Mouse (Mus musculus): ENCODE results near the gene Pmel. TPM values are rescaled to one million over a fixed set of nuclear protein-coding genes. Genes with fewer than 3 reads are reported as not detected.

Gene Pmel
- 1 to 10 TPM; 4.8 TPM for polyA plus RNA-seq (2017; shearing (Covaris generic))

- no peak for ATAC-seq
These were observed at the start of gene Pmel for GRCm38 (mm10) chr10:128703895-128704294. Gene Pmel, plus strand, starts transcription at chr10:128704195.

GRCm38 (mm10) chr10:128655254-128655653 lies 48.7 kb upstream of the Pmel start:
- ATAC-seq, result no peak

- ATAC-seq, result no peak
These were observed 47.3 kb upstream of the Pmel start for GRCm38 (mm10) chr10:128656731-128657130.

GRCm38 (mm10) chr10:128657844-128658243 lies 46.2 kb upstream of the Pmel start:
- no peak for ATAC-seq

- no peak for ATAC-seq
These were observed 44.5 kb upstream of the Pmel start for GRCm38 (mm10) chr10:128659490-128659889.

GRCm38 (mm10) chr10:128662465-128662864 lies 41.5 kb upstream of the Pmel start:
- no peak for ATAC-seq

GRCm38 (mm10) chr10:128663441-128664220 lies 40.4 kb upstream of the Pmel start:
- peak; percentile 63 for ATAC-seq

GRCm38 (mm10) chr10:128664808-128665207 lies 39.2 kb upstream of the Pmel start:
- no peak for ATAC-seq

GRCm38 (mm10) chr10:128665307-128665706 lies 38.7 kb upstream of the Pmel start:
- no peak for ATAC-seq

- no peak for ATAC-seq
These were observed 38.2 kb upstream of the Pmel start for GRCm38 (mm10) chr10:128665806-128666205.

GRCm38 (mm10) chr10:128668790-128669672 lies 35.0 kb upstream of the Pmel start:
- ATAC-seq, result peak; percentile 33

GRCm38 (mm10) chr10:128671148-128671547 lies 32.8 kb upstream of the Pmel start:
- no peak for ATAC-seq

- peak; percentile 89 for ATAC-seq
These were observed 30.1 kb upstream of the Pmel start, which contains the start of gene Suox for GRCm38 (mm10) chr10:128673763-128674468. Gene Suox, minus strand, starts transcription at chr10:128674073.

GRCm38 (mm10) chr10:128674469-128675008 lies 29.5 kb upstream of the Pmel start:
- peak; percentile 65 for ATAC-seq

- ATAC-seq, result no peak
These were observed 8.5 kb upstream of the Pmel start for GRCm38 (mm10) chr10:128695411-128695991.

- ATAC-seq, result peak; percentile 97
These were observed 7.8 kb upstream of the Pmel start, which contains the start of gene Rab5b for GRCm38 (mm10) chr10:128695992-128696807. Gene Rab5b, minus strand, starts transcription at chr10:128696264.

GRCm38 (mm10) chr10:128697072-128697725 lies 6.8 kb upstream of the Pmel start:
- no peak for ATAC-seq

- ATAC-seq, result no peak
These were observed 5.0 kb upstream of the Pmel start for GRCm38 (mm10) chr10:128699006-128699405.

GRCm38 (mm10) chr10:128699611-128700010 lies 4.4 kb upstream of the Pmel start:
- no peak for ATAC-seq

GRCm38 (mm10) chr10:128700712-128701111 lies 3.3 kb upstream of the Pmel start:
- ATAC-seq, result no peak
